9 mouse cellular contexts compared by ENCODE assay signal in the genomic region with DNA sequence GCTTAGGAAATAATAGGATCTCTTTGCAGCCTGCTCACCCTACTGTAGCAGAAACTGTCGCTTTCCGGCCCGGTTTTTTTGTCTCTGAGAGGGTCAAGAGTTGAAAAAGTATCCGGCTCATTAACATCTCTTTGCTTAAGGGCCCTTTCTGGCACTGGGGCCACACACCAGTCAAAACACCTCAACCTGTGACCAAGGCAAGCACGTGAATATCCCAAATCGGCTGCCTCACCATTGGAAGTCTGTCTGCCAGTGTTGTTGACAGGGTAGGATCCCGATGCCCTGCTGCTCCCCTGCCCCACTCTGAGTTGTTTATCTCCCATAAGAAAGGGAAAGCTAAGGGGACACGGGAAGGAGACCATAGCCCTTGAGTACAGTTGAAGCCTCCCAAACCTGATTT. TPM values are rescaled to one million over a fixed set of nuclear protein-coding genes. Genes with fewer than 3 reads are reported as not detected.
DNase-seq lines count a peak whose midpoint lies in the region; ATAC-seq and TF ChIP-seq lines count a peak whose summit lies in the region.
"Had no signal": no experiment of that assay in that cellular context is flagged by ENCODE, and none has a peak within 500 bp of the region (broad histone marks: within the 10 kb centered on the region; RNA-seq: fewer than 3 reads in every experiment).

No protein-coding gene starts in this region.

- H3K9me3 ChIP-seq in kidney, embryonic 15.5 days (replicated peaks) = no peaks in the 10 kb centered on the region
- H3K9me3 ChIP-seq in embryonic facial prominence, embryonic 14.5 days (ENCODE audit: control insufficient read depth, low read length) = no peaks in the 10 kb centered on the region
- no peaks in the 10 kb centered on the region for H3K9me3 ChIP-seq in intestine, embryonic 14.5 days (ENCODE audit: control insufficient read depth, low read length)
- H3K9me3 ChIP-seq in midbrain, postnatal 0 days (ENCODE audit: low read length) = no peaks in the 10 kb centered on the region

- H3K4me3 ChIP-seq in kidney, embryonic 15.5 days (replicated peaks) = peak overlapping the region; percentile 42
- peak overlapping the region; percentile 28; the same call in 1 of the 2 replicates for H3K4me3 ChIP-seq in embryonic facial prominence, embryonic 14.5 days (ENCODE audit: low read depth, low read length)
- peak overlapping the region; percentile 22; the same call in 1 of the 2 replicates for H3K4me3 ChIP-seq in intestine, embryonic 14.5 days (ENCODE audit: low read depth, low read length)
- peak overlapping the region; percentile 34 for H3K4me3 ChIP-seq in midbrain, postnatal 0 days (ENCODE audit: low read depth, low read length)

- peaks cover 32% of the 10 kb centered on the region for H3K4me1 ChIP-seq in kidney, embryonic 15.5 days
- peaks cover 17% of the 10 kb centered on the region for H3K4me1 ChIP-seq in embryonic facial prominence, embryonic 14.5 days (ENCODE audit: control insufficient read depth, insufficient read depth, low read length)
- 0 out of 2 replicates have a peak, but pooled peaks cover 7% of the 10 kb centered on the region for H3K4me1 ChIP-seq in intestine, embryonic 14.5 days (replicated peaks; ENCODE audit: control insufficient read depth, insufficient read depth, low read length)
- H3K4me1 ChIP-seq in midbrain, postnatal 0 days (ENCODE audit: insufficient read depth, low read length) = peaks cover 8% of the 10 kb centered on the region; the same call in 1 of the 2 replicates

- ATAC-seq in kidney, embryonic 15.5 days (replicated peaks; ENCODE audit: low FRiP score) = no peak; the same call in 1 of the 2 replicates
- no peak for ATAC-seq in embryonic facial prominence, embryonic 14.5 days (ENCODE audit: low read depth)
- ATAC-seq in intestine, embryonic 14.5 days (replicated peaks; ENCODE audit: low FRiP score, low TSS enrichment, low read depth) = no peak
- ATAC-seq in midbrain, postnatal 0 days (ENCODE audit: low FRiP score) = no peak

- H3K36me3 ChIP-seq in kidney, embryonic 15.5 days = no peaks in the 10 kb centered on the region
- no peaks in the 10 kb centered on the region for H3K36me3 ChIP-seq in embryonic facial prominence, embryonic 14.5 days (ENCODE audit: control insufficient read depth, insufficient read depth, low read length)
- no peaks in the 10 kb centered on the region for H3K36me3 ChIP-seq in intestine, embryonic 14.5 days (ENCODE audit: control insufficient read depth, insufficient read depth, low read length)
- no peaks in the 10 kb centered on the region for H3K36me3 ChIP-seq in midbrain, postnatal 0 days (ENCODE audit: insufficient read depth, low read length)

- H3K27me3 ChIP-seq in kidney, embryonic 15.5 days = no peaks in the 10 kb centered on the region
- peaks cover 12% of the 10 kb centered on the region; the same call in 1 of the 2 replicates for H3K27me3 ChIP-seq in embryonic facial prominence, embryonic 14.5 days (replicated peaks; ENCODE audit: control insufficient read depth, insufficient read depth, low read length)
- 0 out of 2 replicates have a peak, but pooled peaks cover 3% of the 10 kb centered on the region for H3K27me3 ChIP-seq in intestine, embryonic 14.5 days (replicated peaks; ENCODE audit: control insufficient read depth, insufficient read depth, low read length)
- H3K27me3 ChIP-seq in midbrain, postnatal 0 days (ENCODE audit: insufficient read depth, low read length) = no peaks in the 10 kb centered on the region

- TF ChIP-seq CTCF in midbrain, postnatal 0 days (IDR thresholded peaks at IDR 0.05) = no peak

- peak overlapping the region; percentile 82 for H3K4me2 ChIP-seq in kidney, embryonic 15.5 days
- peak overlapping the region; percentile 60 for H3K4me2 ChIP-seq in embryonic facial prominence, embryonic 14.5 days (ENCODE audit: low read depth, low read length)
- H3K4me2 ChIP-seq in intestine, embryonic 14.5 days (ENCODE audit: low read length) = peak overlapping the region; percentile 52
- H3K4me2 ChIP-seq in midbrain, postnatal 0 days (ENCODE audit: low read depth, low read length, poor library complexity, severe bottlenecking) = peak overlapping the region; percentile 70

- 0 out of 2 replicates have a peak overlapping the region, but pooled peaks have one; percentile 33 for H3K9ac ChIP-seq in kidney, embryonic 15.5 days
- no peak overlapping the region for H3K9ac ChIP-seq in embryonic facial prominence, embryonic 14.5 days (ENCODE audit: low read depth, low read length)
- no peak overlapping the region for H3K9ac ChIP-seq in intestine, embryonic 14.5 days (ENCODE audit: low read length)
- no peak overlapping the region for H3K9ac ChIP-seq in midbrain, postnatal 0 days (replicated peaks; ENCODE audit: low read length, poor library complexity, severe bottlenecking)

- no peak overlapping the region for H3K27ac ChIP-seq in kidney, embryonic 15.5 days
- H3K27ac ChIP-seq in embryonic facial prominence, embryonic 14.5 days (replicated peaks; ENCODE audit: low read depth, low read length) = no peak overlapping the region
- H3K27ac ChIP-seq in intestine, embryonic 14.5 days (ENCODE audit: low read depth) = no peak overlapping the region
- H3K27ac ChIP-seq in midbrain, postnatal 0 days (ENCODE audit: low read depth, low read length) = no peak overlapping the region

- 6% methylated on average over 8 of the region's 8 CpGs for WGBS in kidney, embryonic 15.5 days
- 11% methylated on average over 8 of the region's 8 CpGs for WGBS in embryonic facial prominence, embryonic 14.5 days
- 19% methylated on average over 8 of the region's 8 CpGs for WGBS in intestine, embryonic 14.5 days
- WGBS in midbrain, postnatal 0 days = 11% methylated on average over 8 of the region's 8 CpGs

- DNase-seq in kidney, adult 11 months = no peak
- DNase-seq in embryonic facial prominence, embryonic 14.5 days (ENCODE audit: low spot score) = no peak
- DNase-seq in intestine, embryonic 14.5 days (ENCODE audit: low spot score) = no peak
- no peak for DNase-seq in midbrain, postnatal 0 days (ENCODE audit: low spot score)
- no peak for DNase-seq in adipocyte (ENCODE audit: low spot score)
- DNase-seq in adrenal gland, adult 2 months = no peak
- no peak for DNase-seq in frontal cortex, adult 2 months (ENCODE audit: extremely low spot score in 1 of 2, low spot score in 1 of 2)
- DNase-seq: lung, adult 2 months had no signal

RNA-seq across cellular contexts. Expression of a gene that starts 7.8 kb away (rescaled TPM):
- polyA plus RNA-seq in kidney, embryonic 15.5 days (2015; fragmentation: Nextera tagmentation; extraction: Ambion mirVana) = 7.3 and 7.9 TPM in 2 replicates
- polyA plus RNA-seq in embryonic facial prominence, embryonic 14.5 days (2014; fragmentation: Nextera tagmentation; extraction: Ambion mirVana) = 3.4 and 3.9 TPM in 2 replicates
- 3.5 and 4.4 TPM in 2 replicates for polyA plus RNA-seq in intestine, embryonic 14.5 days (2014; fragmentation: Nextera tagmentation; extraction: Ambion mirVana)
- 3.5 and 3.6 TPM in 2 replicates for total RNA-seq in midbrain, postnatal 0 days (2014; rRNA removed)
- 2.2 and 2.4 TPM in 2 replicates for polyA plus RNA-seq in midbrain, postnatal 0 days (2015; fragmentation: Nextera tagmentation; extraction: Ambion mirVana)
- total RNA-seq in adrenal gland, adult 2 months (2021) = 10 to 100 TPM; 17.9 to 20.2 TPM
- 4.2 and 9.6 TPM in 2 replicates for polyA plus RNA-seq in adrenal gland, adult 2 months (2012; rRNA removed)
- 5.0 and 5.7 TPM in 2 replicates for polyA plus RNA-seq in frontal cortex, adult 2 months (2012; rRNA removed)
